Comparison of ENCODE assay signal across 8 mouse cellular contexts in genomic region chr2:48456072-48457040, GRCm38 (mm10).
A peak's percentile ranks its signal among the peaks of the same experiment; 100 is the strongest.
DNase-seq lines count a peak whose midpoint lies in the region; ATAC-seq and TF ChIP-seq lines count a peak whose summit lies in the region.

No protein-coding gene starts in this region.

- DNase-seq in hindbrain, postnatal 0 days (ENCODE audit: low spot score), result peak; percentile 9
- DNase-seq in ZHBTc4 (ENCODE audit: low read depth, low spot score), result peak; percentile 17
- peak; percentile 49 to 59 for DNase-seq in frontal cortex, postnatal 36 days (ENCODE audit: low spot score in 2 of 2)
- no peak for DNase-seq in forebrain, embryonic 10.5 days (ENCODE audit: extremely low spot score, low spot score)

- TF ChIP-seq CTCF in hindbrain, postnatal 0 days (IDR thresholded peaks at IDR 0.05; ENCODE audit: low read depth), result no peak

- H3K36me3 ChIP-seq in hindbrain, postnatal 0 days (ENCODE audit: insufficient read depth, low read length), result no peaks in the 10 kb centered on the region
- no peaks in the 10 kb centered on the region for H3K36me3 ChIP-seq in hindbrain, embryonic 16.5 days (ENCODE audit: control insufficient read depth, insufficient read depth, low read length)
- H3K36me3 ChIP-seq in lung, embryonic 16.5 days (ENCODE audit: control insufficient read depth, insufficient read depth, low read length), result no peaks in the 10 kb centered on the region
- H3K36me3 ChIP-seq in midbrain, embryonic 16.5 days (ENCODE audit: control insufficient read depth, insufficient read depth, low read length), result no peaks in the 10 kb centered on the region
- no peaks in the 10 kb centered on the region for H3K36me3 ChIP-seq in forebrain, embryonic 10.5 days (replicated peaks)
- no peaks in the 10 kb centered on the region for H3K36me3 ChIP-seq in midbrain, embryonic 15.5 days (replicated peaks)

- no peak overlapping the region for H3K4me3 ChIP-seq in hindbrain, postnatal 0 days (ENCODE audit: low read length)
- no peak overlapping the region for H3K4me3 ChIP-seq in hindbrain, embryonic 16.5 days (ENCODE audit: low read length)
- H3K4me3 ChIP-seq in lung, embryonic 16.5 days (ENCODE audit: low read length), result no peak overlapping the region
- no peak overlapping the region for H3K4me3 ChIP-seq in midbrain, embryonic 16.5 days (ENCODE audit: low read depth, low read length)
- no peak overlapping the region for H3K4me3 ChIP-seq in forebrain, embryonic 10.5 days
- no peak overlapping the region for H3K4me3 ChIP-seq in midbrain, embryonic 15.5 days

- no peaks in the 10 kb centered on the region for H3K9me3 ChIP-seq in hindbrain, postnatal 0 days (ENCODE audit: low read length)
- H3K9me3 ChIP-seq in hindbrain, embryonic 16.5 days (ENCODE audit: control insufficient read depth, low read length), result no peaks in the 10 kb centered on the region
- no peaks in the 10 kb centered on the region for H3K9me3 ChIP-seq in lung, embryonic 16.5 days (ENCODE audit: control insufficient read depth, low read length)
- H3K9me3 ChIP-seq in midbrain, embryonic 16.5 days (replicated peaks; ENCODE audit: control insufficient read depth, low read length, poor library complexity, severe bottlenecking), result no peaks in the 10 kb centered on the region
- H3K9me3 ChIP-seq in forebrain, embryonic 10.5 days, result no peaks in the 10 kb centered on the region
- H3K9me3 ChIP-seq in midbrain, embryonic 15.5 days, result no peaks in the 10 kb centered on the region

- ATAC-seq in hindbrain, postnatal 0 days, result 0 out of 2 replicates have a peak, but pooled peaks have one; percentile 40
- ATAC-seq in hindbrain, embryonic 16.5 days, result no peak; the same call in 1 of the 2 replicates
- ATAC-seq in lung, embryonic 16.5 days (ENCODE audit: low read depth), result peak; percentile 83
- ATAC-seq in midbrain, embryonic 16.5 days, result no peak
- ATAC-seq in midbrain, embryonic 15.5 days (replicated peaks), result no peak

- no peaks in the 10 kb centered on the region; the same call in 1 of the 2 replicates for H3K4me1 ChIP-seq in hindbrain, postnatal 0 days (ENCODE audit: insufficient read depth, low read length)
- H3K4me1 ChIP-seq in hindbrain, embryonic 16.5 days (ENCODE audit: control insufficient read depth, insufficient read depth, low read depth, low read length), result no peaks in the 10 kb centered on the region
- H3K4me1 ChIP-seq in lung, embryonic 16.5 days (replicated peaks; ENCODE audit: control insufficient read depth, insufficient read depth, low read length), result peaks cover 5% of the 10 kb centered on the region
- no peaks in the 10 kb centered on the region for H3K4me1 ChIP-seq in midbrain, embryonic 16.5 days (ENCODE audit: control insufficient read depth, insufficient read depth, low read length)
- peaks cover 8% of the 10 kb centered on the region; the same call in 1 of the 2 replicates for H3K4me1 ChIP-seq in forebrain, embryonic 10.5 days
- no peaks in the 10 kb centered on the region for H3K4me1 ChIP-seq in midbrain, embryonic 15.5 days

- H3K9ac ChIP-seq in hindbrain, postnatal 0 days (replicated peaks; ENCODE audit: low read length), result no peak overlapping the region
- no peak overlapping the region for H3K9ac ChIP-seq in hindbrain, embryonic 16.5 days (ENCODE audit: low read depth, low read length)
- no peak overlapping the region for H3K9ac ChIP-seq in lung, embryonic 16.5 days (ENCODE audit: low read length)
- H3K9ac ChIP-seq in midbrain, embryonic 16.5 days (ENCODE audit: low read depth, low read length), result no peak overlapping the region
- H3K9ac ChIP-seq in midbrain, embryonic 15.5 days, result no peak overlapping the region

- H3K27ac ChIP-seq in hindbrain, postnatal 0 days, result no peak overlapping the region
- H3K27ac ChIP-seq in hindbrain, embryonic 16.5 days (ENCODE audit: low read depth, low read length), result no peak overlapping the region
- H3K27ac ChIP-seq in lung, embryonic 16.5 days (ENCODE audit: low read length), result no peak overlapping the region
- H3K27ac ChIP-seq in midbrain, embryonic 16.5 days (ENCODE audit: low read length), result no peak overlapping the region
- no peak overlapping the region for H3K27ac ChIP-seq in forebrain, embryonic 10.5 days
- no peak overlapping the region for H3K27ac ChIP-seq in midbrain, embryonic 15.5 days

- no peaks in the 10 kb centered on the region for H3K27me3 ChIP-seq in hindbrain, postnatal 0 days (ENCODE audit: insufficient read depth, low read length)
- no peaks in the 10 kb centered on the region for H3K27me3 ChIP-seq in hindbrain, embryonic 16.5 days (replicated peaks; ENCODE audit: control insufficient read depth, insufficient read depth, low read length)
- no peaks in the 10 kb centered on the region for H3K27me3 ChIP-seq in lung, embryonic 16.5 days (ENCODE audit: control insufficient read depth, insufficient read depth, low read depth, low read length)
- no peaks in the 10 kb centered on the region for H3K27me3 ChIP-seq in midbrain, embryonic 16.5 days (ENCODE audit: control insufficient read depth, insufficient read depth, low read depth, low read length)
- no peaks in the 10 kb centered on the region for H3K27me3 ChIP-seq in forebrain, embryonic 10.5 days (ENCODE audit: poor library complexity, severe bottlenecking)
- no peaks in the 10 kb centered on the region for H3K27me3 ChIP-seq in midbrain, embryonic 15.5 days (replicated peaks)

- WGBS in hindbrain, postnatal 0 days, result 62% methylated on average over 7 of the region's 7 CpGs
- WGBS in hindbrain, embryonic 16.5 days, result 57% methylated on average over 7 of the region's 7 CpGs
- WGBS in lung, embryonic 16.5 days, result 28% methylated on average over 7 of the region's 7 CpGs
- WGBS in midbrain, embryonic 16.5 days, result 69% methylated on average over 7 of the region's 7 CpGs
- 74% methylated on average over 7 of the region's 7 CpGs for WGBS in forebrain, embryonic 10.5 days
- 63% methylated on average over 7 of the region's 7 CpGs for whole genome bisulfite sequencing in midbrain, embryonic 15.5 days

- no peak overlapping the region for H3K4me2 ChIP-seq in hindbrain, postnatal 0 days (ENCODE audit: low read depth, low read length)
- no peak overlapping the region for H3K4me2 ChIP-seq in hindbrain, embryonic 16.5 days (ENCODE audit: low read length)
- no peak overlapping the region for H3K4me2 ChIP-seq in lung, embryonic 16.5 days (ENCODE audit: low read depth, low read length)
- no peak overlapping the region for H3K4me2 ChIP-seq in midbrain, embryonic 16.5 days (ENCODE audit: low read length)
- no peak overlapping the region for H3K4me2 ChIP-seq in midbrain, embryonic 15.5 days

Comparison
In these comparisons a context has a peak if more than half of its experiments do, and no peak if none do; other contexts are left out.
1. ATAC-seq: peak in hindbrain, postnatal 0 days (single experiment) and lung, embryonic 16.5 days (single experiment); none in hindbrain, embryonic 16.5 days (single experiment), midbrain, embryonic 16.5 days (single experiment) and midbrain, embryonic 15.5 days (single experiment).